Mouse (Mus musculus) embryonic fibroblast, embryonic 13.5 days (primary cell): ENCODE data around the gene 2610318N02Rik. TPM values are rescaled to one million over a fixed set of nuclear protein-coding genes. Genes with fewer than 3 reads are reported as not detected.

Source experiments
- H3K27ac ChIP-seq: 2 replicates; pipeline ENCODE4 v1.5.1; 2012; ENCODE audit warnings: low read length, control low read depth, inconsistent platforms; ENCODE audit not compliant: insufficient read depth
- H3K4me1 ChIP-seq: 2 replicates; pipeline ENCODE4 v1.6.1; 2011; ENCODE audit warnings: low read length; ENCODE audit not compliant: control insufficient read depth, insufficient read depth
- H3K4me3 ChIP-seq: 2 replicates; pipeline ENCODE4 v1.5.1; 2011; ENCODE audit warnings: mild to moderate bottlenecking, control low read depth, low read length; ENCODE audit not compliant: insufficient read depth
- CTCF ChIP-seq: IDR thresholded peaks from 2 replicates; pipeline ENCODE4 v1.5.1; 2011; ENCODE audit warnings: mild to moderate bottlenecking, control low read depth, low read length, moderate library complexity, borderline replicate concordance; ENCODE audit not compliant: insufficient read depth
- POLR2A ChIP-seq: IDR thresholded peaks from 2 replicates; pipeline ENCODE4 v1.6.1; 2011; ENCODE audit warnings: low read depth, mild to moderate bottlenecking, control low read depth, low read length, moderate library complexity
- polyA plus RNA-seq: library from polyadenylated mRNA; stranded (reverse); fragments of >200 nt; gene quantifications from 2 replicates; pipeline ENCODE4 v1.2.4, GENCODE M21; 2011; ENCODE audit warnings: low read depth; ENCODE audit not compliant: missing spikeins, insufficient read length

2610318N02Rik gene
- polyA plus RNA-seq, 1 experiment, result 6.3 TPM

- Histone ChIP-seq H3K4me1 (peaks cover 6% of the 10 kb centered on the region; the same call in 1 of the 2 replicates), H3K27ac (no peak within 1 kb of the TSS)
These were observed 13.9 kb downstream of the 2610318N02Rik start, which contains the start of gene Ppil2 for GRCm38 (mm10) chr16:17110771-17111743. Gene Ppil2, minus strand, starts transcription at chr16:17111257.

GRCm38 (mm10) chr16:17104600-17104999, 20.4 kb downstream of the 2610318N02Rik start:
- no peak for TF ChIP-seq POLR2A
- no peak for TF ChIP-seq CTCF
- Histone ChIP-seq H3K27ac (no peak overlapping the region), H3K4me3 (no peak overlapping the region), H3K4me1 (peaks cover 2% of the 10 kb centered on the region; the same call in 1 of the 2 replicates)

More at GRCm38 (mm10) chr16:17110771-17111743, 13.9 kb downstream of the 2610318N02Rik start, which contains the start of gene Ppil2:
- H3K4me3 ChIP-seq, result peak within 1 kb of the TSS; percentile 91
- TF ChIP-seq POLR2A (peak; percentile 91), CTCF (no peak)

- no peak overlapping the region for H3K4me3 ChIP-seq
- no peak overlapping the region for H3K27ac ChIP-seq
- TF ChIP-seq POLR2A (no peak), CTCF (no peak)
- no peaks in the 10 kb centered on the region for H3K4me1 ChIP-seq
These were observed 22.2 kb downstream of the 2610318N02Rik start for GRCm38 (mm10) chr16:17102630-17103220.

- H3K27ac ChIP-seq, result no peak overlapping the region
- TF ChIP-seq CTCF (no peak), POLR2A (no peak)
- H3K4me3 ChIP-seq, result no peak overlapping the region
- no peaks in the 10 kb centered on the region for H3K4me1 ChIP-seq
These were observed 28.0 kb downstream of the 2610318N02Rik start for GRCm38 (mm10) chr16:17096938-17097337.

GRCm38 (mm10) chr16:17088346-17088745, 36.6 kb downstream of the 2610318N02Rik start:
- no peak overlapping the region for H3K4me3 ChIP-seq
- TF ChIP-seq POLR2A (no peak), CTCF (no peak)

GRCm38 (mm10) chr16:17086669-17087193, 38.2 kb downstream of the 2610318N02Rik start:
- H3K4me1 ChIP-seq, result no peaks in the 10 kb centered on the region
- no peak overlapping the region for H3K4me3 ChIP-seq
- TF ChIP-seq CTCF (no peak), POLR2A (no peak)
- no peak overlapping the region for H3K27ac ChIP-seq

More at GRCm38 (mm10) chr16:17088346-17088745, 36.6 kb downstream of the 2610318N02Rik start:
- no peak overlapping the region for H3K27ac ChIP-seq
- H3K4me1 ChIP-seq, result no peaks in the 10 kb centered on the region

GRCm38 (mm10) chr16:17086241-17086640, 38.7 kb downstream of the 2610318N02Rik start:
- TF ChIP-seq CTCF, result no peak
- no peak for TF ChIP-seq POLR2A
- no peak overlapping the region for H3K27ac ChIP-seq
- no peak overlapping the region for H3K4me3 ChIP-seq
- H3K4me1 ChIP-seq, result no peaks in the 10 kb centered on the region

GRCm38 (mm10) chr16:17085636-17086035, 39.3 kb downstream of the 2610318N02Rik start:
- TF ChIP-seq POLR2A (no peak), CTCF (no peak)
- H3K4me3 ChIP-seq, result no peak overlapping the region
- H3K27ac ChIP-seq, result no peak overlapping the region
- no peaks in the 10 kb centered on the region for H3K4me1 ChIP-seq

- no peaks in the 10 kb centered on the region for H3K4me1 ChIP-seq
- H3K4me3 ChIP-seq, result no peak overlapping the region
- H3K27ac ChIP-seq, result no peak overlapping the region
- TF ChIP-seq CTCF (no peak), POLR2A (no peak)
These were observed 42.7 kb downstream of the 2610318N02Rik start for GRCm38 (mm10) chr16:17082121-17082792.
